Mouse (Mus musculus): ENCODE measurements around the gene Vps35l. TPM values are rescaled to one million over a fixed set of nuclear protein-coding genes. Genes with fewer than 3 reads are reported as not detected.
A peak's percentile ranks its signal among the peaks of the same experiment; 100 is the strongest.

Gene Vps35l
- polyA plus RNA-seq, 1 experiment from 2014 or later, result 85.8 TPM

GRCm38 (mm10) chr7:118783305-118784001, 43.4 kb downstream of the Vps35l start:
- Histone ChIP-seq H3K4me2 (ENCODE audit: low read depth, low read length) (no peak overlapping the region), H3K27me3 (replicated peaks; ENCODE audit: control insufficient read depth, insufficient read depth, low read length) (no peaks in the 10 kb centered on the region), H3K4me3 (ENCODE audit: low read length) (no peak overlapping the region), H3K36me3 (ENCODE audit: control insufficient read depth, insufficient read depth, low read length) (no peaks in the 10 kb centered on the region), H3K9ac (ENCODE audit: low read depth, low read length) (no peak overlapping the region), H3K27ac (ENCODE audit: low read length) (no peak overlapping the region), H3K4me1 (ENCODE audit: control insufficient read depth, insufficient read depth, low read length) (no peaks in the 10 kb centered on the region), H3K9me3 (ENCODE audit: control insufficient read depth, low read length) (no peaks in the 10 kb centered on the region)
- WGBS, result 84% methylated on average over 11 of the region's 11 CpGs
- no peak for ATAC-seq

GRCm38 (mm10) chr7:118786091-118786490, 46.1 kb downstream of the Vps35l start:
- H3K36me3 ChIP-seq (ENCODE audit: control insufficient read depth, insufficient read depth, low read length), result no peaks in the 10 kb centered on the region
- ATAC-seq, result no peak
- H3K4me2 ChIP-seq (ENCODE audit: low read depth, low read length), result no peak overlapping the region
- H3K9ac ChIP-seq (ENCODE audit: low read depth, low read length), result no peak overlapping the region
- no peaks in the 10 kb centered on the region for H3K4me1 ChIP-seq (ENCODE audit: control insufficient read depth, insufficient read depth, low read length)
- no peak overlapping the region for H3K27ac ChIP-seq (ENCODE audit: low read length)
- no peaks in the 10 kb centered on the region for H3K9me3 ChIP-seq (ENCODE audit: control insufficient read depth, low read length)
- 82% methylated on average over 6 of the region's 6 CpGs for WGBS
- H3K4me3 ChIP-seq (ENCODE audit: low read length), result no peak overlapping the region
- no peaks in the 10 kb centered on the region for H3K27me3 ChIP-seq (replicated peaks; ENCODE audit: control insufficient read depth, insufficient read depth, low read length)

GRCm38 (mm10) chr7:118787326-118787725, 47.3 kb downstream of the Vps35l start:
- H3K9ac ChIP-seq (ENCODE audit: low read depth, low read length), result no peak overlapping the region
- no peaks in the 10 kb centered on the region for H3K27me3 ChIP-seq (replicated peaks; ENCODE audit: control insufficient read depth, insufficient read depth, low read length)
- no peak overlapping the region for H3K27ac ChIP-seq (ENCODE audit: low read length)
- no peaks in the 10 kb centered on the region for H3K36me3 ChIP-seq (ENCODE audit: control insufficient read depth, insufficient read depth, low read length)
- ATAC-seq, result no peak
- H3K4me2 ChIP-seq (ENCODE audit: low read depth, low read length), result no peak overlapping the region
- no peaks in the 10 kb centered on the region for H3K9me3 ChIP-seq (ENCODE audit: control insufficient read depth, low read length)
- 92% methylated on average over 5 of the region's 5 CpGs for WGBS
- H3K4me1 ChIP-seq (ENCODE audit: control insufficient read depth, insufficient read depth, low read length), result no peaks in the 10 kb centered on the region
- H3K4me3 ChIP-seq (ENCODE audit: low read length), result no peak overlapping the region

GRCm38 (mm10) chr7:118788481-118788880, 48.5 kb downstream of the Vps35l start:
- H3K4me3 ChIP-seq (ENCODE audit: low read length), result no peak overlapping the region

GRCm38 (mm10) chr7:118790292-118790691, 50.3 kb downstream of the Vps35l start:
- no peak overlapping the region for H3K9ac ChIP-seq (ENCODE audit: low read depth, low read length)
- H3K27me3 ChIP-seq (replicated peaks; ENCODE audit: control insufficient read depth, insufficient read depth, low read length), result no peaks in the 10 kb centered on the region
- ATAC-seq, result peak; percentile 63; the same call in 1 of the 2 replicates
- H3K27ac ChIP-seq (ENCODE audit: low read length), result no peak overlapping the region
- no peak overlapping the region for H3K4me2 ChIP-seq (ENCODE audit: low read depth, low read length)
- 79% methylated on average over 5 of the region's 5 CpGs for WGBS
- H3K36me3 ChIP-seq (ENCODE audit: control insufficient read depth, insufficient read depth, low read length), result 0 out of 2 replicates have a peak, but pooled peaks cover 4% of the 10 kb centered on the region
- H3K4me1 ChIP-seq (ENCODE audit: control insufficient read depth, insufficient read depth, low read length), result no peaks in the 10 kb centered on the region
- H3K4me3 ChIP-seq (ENCODE audit: low read length), result no peak overlapping the region
- no peaks in the 10 kb centered on the region for H3K9me3 ChIP-seq (ENCODE audit: control insufficient read depth, low read length)

More at GRCm38 (mm10) chr7:118788481-118788880, 48.5 kb downstream of the Vps35l start:
- no peak for ATAC-seq
- 0 out of 2 replicates have a peak, but pooled peaks cover 4% of the 10 kb centered on the region for H3K36me3 ChIP-seq (ENCODE audit: control insufficient read depth, insufficient read depth, low read length)
- no peaks in the 10 kb centered on the region for H3K4me1 ChIP-seq (ENCODE audit: control insufficient read depth, insufficient read depth, low read length)
- no peaks in the 10 kb centered on the region for H3K9me3 ChIP-seq (ENCODE audit: control insufficient read depth, low read length)
- H3K27ac ChIP-seq (ENCODE audit: low read length), result no peak overlapping the region
- no peak overlapping the region for H3K9ac ChIP-seq (ENCODE audit: low read depth, low read length)
- H3K27me3 ChIP-seq (replicated peaks; ENCODE audit: control insufficient read depth, insufficient read depth, low read length), result no peaks in the 10 kb centered on the region
- H3K4me2 ChIP-seq (ENCODE audit: low read depth, low read length), result no peak overlapping the region
- WGBS, result 60% methylated on average over 7 of the region's 7 CpGs

- H3K4me3 ChIP-seq (ENCODE audit: low read length), result no peak overlapping the region
- no peak overlapping the region for H3K27ac ChIP-seq (ENCODE audit: low read length)
- no peak overlapping the region for H3K9ac ChIP-seq (ENCODE audit: low read depth, low read length)
- H3K36me3 ChIP-seq (ENCODE audit: control insufficient read depth, insufficient read depth, low read length), result peaks cover 8% of the 10 kb centered on the region; the same call in 1 of the 2 replicates
- no peaks in the 10 kb centered on the region for H3K27me3 ChIP-seq (replicated peaks; ENCODE audit: control insufficient read depth, insufficient read depth, low read length)
- H3K4me2 ChIP-seq (ENCODE audit: low read depth, low read length), result no peak overlapping the region
- H3K9me3 ChIP-seq (ENCODE audit: control insufficient read depth, low read length), result no peaks in the 10 kb centered on the region
- ATAC-seq, result peak; percentile 59
- 86% methylated on average over 8 of the region's 8 CpGs for whole genome bisulfite sequencing
- no peaks in the 10 kb centered on the region for H3K4me1 ChIP-seq (ENCODE audit: control insufficient read depth, insufficient read depth, low read length)
Measured at GRCm38 (mm10) chr7:118793899-118794298, 53.9 kb downstream of the Vps35l start.

GRCm38 (mm10) chr7:118795779-118796178, 55.8 kb downstream of the Vps35l start:
- H3K36me3 ChIP-seq (ENCODE audit: control insufficient read depth, insufficient read depth, low read length), result peaks cover 8% of the 10 kb centered on the region; the same call in 1 of the 2 replicates
- no peak for ATAC-seq
- no peaks in the 10 kb centered on the region for H3K27me3 ChIP-seq (replicated peaks; ENCODE audit: control insufficient read depth, insufficient read depth, low read length)
- H3K4me1 ChIP-seq (ENCODE audit: control insufficient read depth, insufficient read depth, low read length), result no peaks in the 10 kb centered on the region
- H3K4me3 ChIP-seq (ENCODE audit: low read length), result no peak overlapping the region
- no peaks in the 10 kb centered on the region for H3K9me3 ChIP-seq (ENCODE audit: control insufficient read depth, low read length)
- no peak overlapping the region for H3K4me2 ChIP-seq (ENCODE audit: low read depth, low read length)
- no peak overlapping the region for H3K9ac ChIP-seq (ENCODE audit: low read depth, low read length)
- H3K27ac ChIP-seq (ENCODE audit: low read length), result no peak overlapping the region
- WGBS, result 96% methylated on average over 8 of the region's 8 CpGs

GRCm38 (mm10) chr7:118796838-118797237, 56.8 kb downstream of the Vps35l start:
- Histone ChIP-seq H3K4me1 (ENCODE audit: control insufficient read depth, insufficient read depth, low read length) (no peaks in the 10 kb centered on the region), H3K27ac (ENCODE audit: low read length) (no peak overlapping the region), H3K27me3 (replicated peaks; ENCODE audit: control insufficient read depth, insufficient read depth, low read length) (no peaks in the 10 kb centered on the region), H3K9me3 (ENCODE audit: control insufficient read depth, low read length) (no peaks in the 10 kb centered on the region), H3K9ac (ENCODE audit: low read depth, low read length) (no peak overlapping the region), H3K36me3 (ENCODE audit: control insufficient read depth, insufficient read depth, low read length) (peaks cover 8% of the 10 kb centered on the region; the same call in 1 of the 2 replicates), H3K4me3 (ENCODE audit: low read length) (no peak overlapping the region), H3K4me2 (ENCODE audit: low read depth, low read length) (no peak overlapping the region)
- no peak for ATAC-seq
- 90% methylated on average over 9 of the region's 9 CpGs for WGBS

GRCm38 (mm10) chr7:118797600-118797999, 57.6 kb downstream of the Vps35l start:
- Histone ChIP-seq H3K27me3 (replicated peaks; ENCODE audit: control insufficient read depth, insufficient read depth, low read length) (no peaks in the 10 kb centered on the region), H3K4me1 (ENCODE audit: control insufficient read depth, insufficient read depth, low read length) (no peaks in the 10 kb centered on the region), H3K9me3 (ENCODE audit: control insufficient read depth, low read length) (no peaks in the 10 kb centered on the region), H3K4me2 (ENCODE audit: low read depth, low read length) (no peak overlapping the region), H3K27ac (ENCODE audit: low read length) (no peak overlapping the region), H3K36me3 (ENCODE audit: control insufficient read depth, insufficient read depth, low read length) (peaks cover 7% of the 10 kb centered on the region; the same call in 1 of the 2 replicates), H3K9ac (ENCODE audit: low read depth, low read length) (no peak overlapping the region), H3K4me3 (ENCODE audit: low read length) (no peak overlapping the region)
- 81% methylated on average over 7 of the region's 7 CpGs for WGBS
- no peak for ATAC-seq

Measured in intestine, embryonic 16.5 days (tissue).